Mouse (Mus musculus): ENCODE measurements around the gene Grip1. TPM values are rescaled to one million over a fixed set of nuclear protein-coding genes. Genes with fewer than 3 reads are reported as not detected.

Gene Grip1
- 0.10 and 0.13 TPM in 2 replicates for polyA plus RNA-seq (2012; rRNA removed)

DNA sequence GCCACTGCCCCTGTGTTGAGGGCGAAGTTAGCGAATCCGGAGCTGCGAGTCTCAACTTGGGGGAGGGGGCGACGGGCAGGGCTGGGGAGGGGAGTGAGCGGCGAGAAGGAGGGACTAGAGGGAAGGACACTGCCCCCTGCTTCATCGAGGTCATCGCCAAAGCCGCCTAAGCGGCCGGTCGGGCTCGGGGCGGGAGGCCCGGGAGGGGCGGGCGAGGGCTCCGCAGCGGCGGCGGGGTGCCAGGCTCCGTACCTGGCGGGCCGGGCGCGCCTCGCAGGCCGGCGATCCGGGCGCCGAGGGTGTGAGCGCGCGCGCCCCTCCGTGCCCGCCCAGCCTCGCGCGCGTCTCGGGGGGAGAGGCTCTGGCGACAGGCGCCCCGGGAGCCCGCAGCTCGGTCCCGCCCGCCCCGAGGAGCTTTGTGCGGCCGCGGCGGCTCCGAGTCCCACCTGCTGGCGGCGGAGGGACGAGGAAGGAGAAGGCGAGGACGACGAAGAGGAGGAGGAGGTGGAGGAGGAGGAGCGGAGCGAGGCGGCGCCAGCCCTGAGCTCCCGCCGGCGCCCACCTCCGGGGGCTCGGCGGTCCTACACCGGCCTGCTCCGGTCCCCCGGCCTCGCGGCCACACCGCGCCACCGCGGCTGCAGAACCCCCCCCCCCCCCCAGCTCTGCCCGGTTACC lies at the start of gene Grip1:
Gene Grip1 (plus strand): TSS at position 400 of the 675 bp plus-strand sequence.
- Histone ChIP-seq H3K36me3 (ENCODE audit: control insufficient read depth, insufficient read depth, low read length) (no peaks in the 10 kb centered on the region), H3K4me3 (ENCODE audit: low read depth, low read length) (peak within 1 kb of the TSS; percentile 68), H3K27me3 (ENCODE audit: control insufficient read depth, insufficient read depth, low read length) (peaks cover 29% of the 10 kb centered on the region), H3K27ac (ENCODE audit: insufficient read depth, low read depth, low read length) (no peak within 1 kb of the TSS), H3K4me1 (ENCODE audit: control insufficient read depth, insufficient read depth, insufficient read length, low read length) (peaks cover 14% of the 10 kb centered on the region)
- WGBS: 2% methylated on average over 76 of the region's 84 CpGs
- TF ChIP-seq POLR2A (IDR thresholded peaks at IDR 0.05; ENCODE audit: low read depth, low read length) (no peak), CTCF (IDR thresholded peaks at IDR 0.05; ENCODE audit: extremely low read depth, insufficient read length, insufficient replicate concordance, low read depth, low read length) (no peak)

DNA sequence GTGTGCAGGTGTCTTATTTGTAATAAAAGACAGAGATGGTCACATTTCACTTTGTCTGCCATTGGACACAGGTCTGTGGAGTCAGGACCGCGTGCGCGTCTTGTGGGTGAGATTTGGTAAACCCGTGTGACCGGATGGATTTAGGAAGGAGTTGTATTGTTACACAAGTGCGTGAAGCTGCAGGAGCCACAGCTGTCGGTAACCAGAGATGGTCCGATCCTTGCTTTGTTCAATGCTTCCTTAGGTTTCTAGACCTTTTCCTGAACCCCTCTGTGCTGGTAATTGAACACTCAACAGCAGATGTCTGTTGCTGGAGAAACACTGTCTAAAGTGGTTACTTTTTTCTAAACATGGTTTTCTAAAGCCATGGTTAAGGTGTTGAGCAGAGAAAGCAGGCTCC lies 48.5 kb upstream of the Grip1 start:
- Histone ChIP-seq H3K4me3 (ENCODE audit: low read depth, low read length) (no peak overlapping the region), H3K4me1 (ENCODE audit: control insufficient read depth, insufficient read depth, insufficient read length, low read length) (no peaks in the 10 kb centered on the region), H3K27me3 (ENCODE audit: control insufficient read depth, insufficient read depth, low read length) (no peaks in the 10 kb centered on the region), H3K27ac (ENCODE audit: insufficient read depth, low read depth, low read length) (no peak overlapping the region), H3K36me3 (ENCODE audit: control insufficient read depth, insufficient read depth, low read length) (no peaks in the 10 kb centered on the region)
- no peak for TF ChIP-seq CTCF (IDR thresholded peaks at IDR 0.05; ENCODE audit: extremely low read depth, insufficient read length, insufficient replicate concordance, low read depth, low read length)
- TF ChIP-seq POLR2A (IDR thresholded peaks at IDR 0.05; ENCODE audit: low read depth, low read length): no peak
- WGBS: 94% methylated on average over 9 of the region's 9 CpGs

GRCm38 (mm10) chr10:119405612-119406011 lies 48.0 kb upstream of the Grip1 start:
- H3K4me1 ChIP-seq (ENCODE audit: control insufficient read depth, insufficient read depth, insufficient read length, low read length): no peaks in the 10 kb centered on the region
- no peak for TF ChIP-seq POLR2A (IDR thresholded peaks at IDR 0.05; ENCODE audit: low read depth, low read length)
- TF ChIP-seq CTCF (IDR thresholded peaks at IDR 0.05; ENCODE audit: extremely low read depth, insufficient read length, insufficient replicate concordance, low read depth, low read length): no peak
- H3K4me3 ChIP-seq (ENCODE audit: low read depth, low read length): no peak overlapping the region
- no peaks in the 10 kb centered on the region for H3K36me3 ChIP-seq (ENCODE audit: control insufficient read depth, insufficient read depth, low read length)
- WGBS: 80% methylated on average over 1 of the region's 1 CpGs
- H3K27me3 ChIP-seq (ENCODE audit: control insufficient read depth, insufficient read depth, low read length): no peaks in the 10 kb centered on the region
- no peak overlapping the region for H3K27ac ChIP-seq (ENCODE audit: insufficient read depth, low read depth, low read length)

- TF ChIP-seq POLR2A (IDR thresholded peaks at IDR 0.05; ENCODE audit: low read depth, low read length): no peak
- no peak for TF ChIP-seq CTCF (IDR thresholded peaks at IDR 0.05; ENCODE audit: extremely low read depth, insufficient read length, insufficient replicate concordance, low read depth, low read length)
- WGBS: 6% methylated on average over 6 of the region's 6 CpGs
- no peak overlapping the region for H3K4me3 ChIP-seq (ENCODE audit: low read depth, low read length)
- no peak overlapping the region for H3K27ac ChIP-seq (ENCODE audit: insufficient read depth, low read depth, low read length)
- no peaks in the 10 kb centered on the region for H3K27me3 ChIP-seq (ENCODE audit: control insufficient read depth, insufficient read depth, low read length)
- no peaks in the 10 kb centered on the region for H3K4me1 ChIP-seq (ENCODE audit: control insufficient read depth, insufficient read depth, insufficient read length, low read length)
- H3K36me3 ChIP-seq (ENCODE audit: control insufficient read depth, insufficient read depth, low read length): no peaks in the 10 kb centered on the region
Measured at GRCm38 (mm10) chr10:119408327-119408726, 45.3 kb upstream of the Grip1 start.

DNA sequence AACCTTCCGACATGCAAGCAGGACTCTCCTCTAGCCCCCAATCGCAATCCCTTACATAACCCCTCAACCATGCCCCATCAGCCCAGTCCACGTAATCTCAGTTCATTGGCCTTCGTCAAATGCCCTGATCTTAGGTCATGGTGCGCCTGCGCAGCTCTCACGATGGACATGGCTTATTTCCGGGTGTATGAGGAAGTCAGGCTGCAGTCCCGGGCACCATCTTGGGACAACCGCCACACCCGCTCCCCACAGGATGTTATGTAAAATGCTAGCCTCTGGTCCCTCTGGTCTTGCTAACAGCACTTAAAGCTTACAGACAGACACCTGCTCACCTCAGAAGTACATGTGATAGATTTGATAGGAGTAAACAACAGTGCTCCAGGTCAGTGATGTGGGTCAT lies 40.4 kb upstream of the Grip1 start:
- H3K36me3 ChIP-seq (ENCODE audit: control insufficient read depth, insufficient read depth, low read length): no peaks in the 10 kb centered on the region
- no peaks in the 10 kb centered on the region for H3K27me3 ChIP-seq (ENCODE audit: control insufficient read depth, insufficient read depth, low read length)
- H3K4me3 ChIP-seq (ENCODE audit: low read depth, low read length): no peak overlapping the region
- TF ChIP-seq CTCF (IDR thresholded peaks at IDR 0.05; ENCODE audit: extremely low read depth, insufficient read length, insufficient replicate concordance, low read depth, low read length) (no peak), POLR2A (IDR thresholded peaks at IDR 0.05; ENCODE audit: low read depth, low read length) (no peak)
- WGBS: 90% methylated on average over 11 of the region's 11 CpGs
- H3K4me1 ChIP-seq (ENCODE audit: control insufficient read depth, insufficient read depth, insufficient read length, low read length): no peaks in the 10 kb centered on the region
- no peak overlapping the region for H3K27ac ChIP-seq (ENCODE audit: insufficient read depth, low read depth, low read length)

- Histone ChIP-seq H3K27ac (ENCODE audit: insufficient read depth, low read depth, low read length) (no peak overlapping the region), H3K36me3 (ENCODE audit: control insufficient read depth, insufficient read depth, low read length) (no peaks in the 10 kb centered on the region), H3K4me3 (ENCODE audit: low read depth, low read length) (no peak overlapping the region), H3K27me3 (ENCODE audit: control insufficient read depth, insufficient read depth, low read length) (no peaks in the 10 kb centered on the region), H3K4me1 (ENCODE audit: control insufficient read depth, insufficient read depth, insufficient read length, low read length) (no peaks in the 10 kb centered on the region)
- TF ChIP-seq POLR2A (IDR thresholded peaks at IDR 0.05; ENCODE audit: low read depth, low read length) (no peak), CTCF (IDR thresholded peaks at IDR 0.05; ENCODE audit: extremely low read depth, insufficient read length, insufficient replicate concordance, low read depth, low read length) (no peak)
- WGBS: 77% methylated on average over 4 of the region's 4 CpGs
Measured at GRCm38 (mm10) chr10:119415106-119415505, 38.5 kb upstream of the Grip1 start.

DNA sequence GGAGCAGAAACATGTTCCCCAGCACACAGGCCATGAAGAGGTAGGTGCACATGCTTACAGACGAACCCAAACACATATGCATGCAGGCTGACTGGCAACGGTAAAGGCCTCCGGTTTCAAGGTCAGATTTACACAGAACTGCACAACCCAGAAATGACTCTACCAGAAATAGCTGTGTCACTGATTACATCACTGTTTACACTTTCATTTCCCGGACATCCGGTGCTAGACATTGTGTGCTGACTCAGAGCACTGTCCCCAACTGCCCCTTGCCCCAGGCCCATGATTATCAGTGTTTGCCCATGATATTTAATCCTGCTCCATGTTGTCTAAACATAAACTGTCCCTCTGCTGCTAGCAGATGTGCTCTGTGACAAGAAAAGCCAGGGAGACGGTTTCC lies 32.2 kb upstream of the Grip1 start:
- Histone ChIP-seq H3K4me1 (ENCODE audit: control insufficient read depth, insufficient read depth, insufficient read length, low read length) (no peaks in the 10 kb centered on the region), H3K27me3 (ENCODE audit: control insufficient read depth, insufficient read depth, low read length) (no peaks in the 10 kb centered on the region), H3K27ac (ENCODE audit: insufficient read depth, low read depth, low read length) (no peak overlapping the region), H3K36me3 (ENCODE audit: control insufficient read depth, insufficient read depth, low read length) (no peaks in the 10 kb centered on the region), H3K4me3 (ENCODE audit: low read depth, low read length) (no peak overlapping the region)
- TF ChIP-seq CTCF (IDR thresholded peaks at IDR 0.05; ENCODE audit: extremely low read depth, insufficient read length, insufficient replicate concordance, low read depth, low read length): no peak
- TF ChIP-seq POLR2A (IDR thresholded peaks at IDR 0.05; ENCODE audit: low read depth, low read length): no peak
- 21% methylated on average over 6 of the region's 6 CpGs for WGBS
